Mouse (Mus musculus) lung, adult 10 weeks (tissue): Measurements from ENCODE around the gene Ppp2r5b. TPM values are rescaled to one million over a fixed set of nuclear protein-coding genes. Genes with fewer than 3 reads are reported as not detected.

Experiments
- polyA plus RNA-seq: library from polyadenylated mRNA; stranded (reverse); fragments of 350-450 nt; fragmentation: Illumina TruSeq; extraction: RNeasy Lipid Tissue Mini Kit (QIAGEN cat#74804); gene quantifications from one replicate; pipeline ENCODE4 v1.2.3, GENCODE M21; 2014; ENCODE audit warnings: low read depth, low replicate concordance; ENCODE audit not compliant: insufficient read depth

The Ppp2r5b gene
- 22.8 TPM for polyA plus RNA-seq

DNA sequence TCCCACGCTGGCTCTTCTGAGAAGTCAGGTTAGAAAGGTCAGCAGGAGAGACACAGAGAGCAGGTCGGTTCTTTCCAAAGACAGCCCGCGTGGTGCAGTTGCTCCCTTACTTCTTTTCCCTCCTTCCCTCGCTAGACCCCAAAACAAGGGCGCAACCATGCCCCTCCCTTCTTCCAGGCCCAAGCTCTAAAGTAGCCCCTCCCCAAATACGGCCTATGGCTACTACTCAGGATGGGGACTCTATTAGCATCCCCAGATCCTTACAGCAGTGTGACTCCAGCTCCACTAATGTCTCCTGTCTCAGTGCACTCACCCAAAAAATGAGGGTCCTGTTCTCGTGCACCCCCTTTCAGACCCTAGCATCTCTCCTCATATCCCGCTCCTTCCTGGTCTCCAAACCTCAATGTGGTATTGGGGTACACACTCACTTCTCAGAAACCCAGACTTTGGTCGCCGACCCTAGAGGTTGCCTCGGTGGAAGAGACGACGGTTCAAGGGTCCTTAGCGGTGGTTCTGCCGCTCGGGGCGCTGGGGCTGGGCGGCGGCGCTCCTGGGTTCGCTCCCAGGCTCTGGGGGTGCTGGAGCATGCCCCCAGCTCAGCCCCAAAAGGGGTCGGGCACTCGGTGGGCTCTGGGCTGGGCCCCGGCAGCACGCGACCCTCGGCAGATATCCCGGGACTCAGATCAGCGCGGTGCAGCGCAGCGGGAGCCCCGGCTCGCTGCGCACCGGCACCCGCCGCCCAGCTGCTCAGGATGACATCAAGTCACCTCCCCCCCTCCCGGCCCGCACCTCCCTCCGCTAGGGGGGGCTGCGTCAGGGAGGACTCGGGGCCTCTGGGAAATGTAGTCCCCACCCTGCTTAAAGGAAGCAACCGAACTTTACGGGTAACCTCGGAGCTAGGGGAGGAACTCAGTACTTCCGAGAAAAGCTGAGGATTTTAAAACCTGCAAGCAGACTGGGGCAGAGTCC is at the start of gene Ppp2r5b:
TSS of gene Ppp2r5b (minus strand) at position 789 of the 969 bp plus-strand sequence.

DNA sequence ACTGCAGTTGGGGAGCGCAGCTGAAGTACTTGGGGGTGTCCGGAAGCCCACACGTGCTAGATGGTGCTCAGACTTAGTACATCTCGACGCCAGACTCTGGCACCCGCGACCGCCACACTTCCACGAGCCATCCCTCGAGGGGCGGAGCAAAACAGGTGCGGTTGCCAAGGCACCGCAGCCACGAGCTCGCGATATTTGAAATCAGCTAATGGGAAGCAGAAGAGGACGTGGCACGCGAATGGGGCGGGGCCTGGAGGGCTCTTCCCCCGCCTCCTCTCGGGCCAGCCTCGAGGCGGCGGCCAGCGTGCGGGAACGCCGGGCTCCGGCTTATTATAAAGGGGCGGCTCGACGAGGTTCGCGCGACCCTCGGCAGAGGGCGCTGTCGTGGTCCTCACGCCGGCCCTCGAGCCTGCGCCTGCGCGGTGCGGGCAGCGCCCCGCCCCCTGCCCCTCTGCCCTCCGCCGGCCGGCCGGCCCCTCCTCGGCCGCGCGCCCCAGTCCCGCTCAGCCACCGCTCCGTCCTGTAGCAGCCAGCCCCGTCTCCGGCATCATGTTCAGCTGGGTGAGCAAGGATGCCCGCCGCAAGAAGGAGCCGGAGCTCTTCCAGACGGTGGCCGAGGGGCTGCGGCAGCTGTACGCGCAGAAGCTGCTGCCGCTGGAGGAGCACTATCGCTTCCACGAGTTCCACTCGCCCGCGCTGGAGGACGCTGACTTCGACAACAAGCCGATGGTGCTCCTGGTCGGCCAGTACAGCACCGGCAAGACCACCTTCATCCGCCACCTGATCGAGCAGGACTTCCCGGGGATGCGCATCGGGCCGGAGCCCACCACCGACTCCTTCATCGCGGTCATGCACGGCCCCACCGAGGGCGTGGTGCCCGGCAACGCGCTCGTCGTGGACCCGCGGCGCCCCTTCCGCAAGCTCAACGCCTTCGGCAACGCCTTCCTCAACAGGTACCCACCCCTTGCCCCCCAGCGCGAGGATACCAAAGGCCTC is 41.1 kb upstream of the Ppp2r5b start, which contains the start of gene Ehd1:
TSS of gene Ehd1 (plus strand) at position 300 of the 996 bp plus-strand sequence.

DNA sequence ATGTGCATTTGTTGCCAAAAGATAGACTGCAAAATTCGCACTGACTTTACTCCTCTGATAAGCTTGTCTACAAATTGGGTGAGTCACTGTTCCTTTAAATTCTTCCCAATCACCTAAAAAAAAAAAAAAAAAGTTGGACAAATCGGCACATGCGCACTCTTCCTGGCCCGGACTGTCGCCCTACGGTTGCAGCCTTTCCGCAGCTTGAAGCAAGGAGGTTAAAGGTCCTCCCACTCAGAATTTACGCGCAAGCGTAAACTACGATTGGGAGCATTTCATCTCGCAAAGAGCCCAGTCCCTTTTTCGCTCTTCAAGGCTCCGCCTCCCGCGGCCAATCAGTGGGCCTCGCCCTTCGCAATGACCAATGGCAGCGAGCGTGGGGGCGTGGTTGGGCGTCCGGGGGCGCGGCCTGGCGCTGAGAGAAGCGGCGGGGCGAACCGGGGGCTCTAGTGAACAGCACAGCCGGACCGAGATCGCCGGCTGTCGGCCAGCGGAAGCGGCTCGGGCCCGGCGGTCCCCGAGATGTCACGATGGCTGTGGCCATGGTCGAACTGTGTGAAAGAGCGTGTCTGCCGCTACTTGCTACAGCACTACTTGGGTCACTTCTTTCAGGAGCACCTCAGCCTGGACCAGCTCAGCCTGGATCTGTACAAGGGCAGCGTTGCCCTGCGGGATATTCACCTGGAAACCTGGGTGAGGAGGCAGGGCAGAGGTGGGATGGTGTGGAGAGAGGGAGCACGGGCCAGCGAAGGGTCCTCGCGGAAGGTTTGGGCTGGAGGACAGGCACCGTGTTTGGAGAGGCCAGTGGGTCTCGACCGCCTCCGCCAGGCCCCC is 5.8 kb upstream of the Ppp2r5b start, which contains the start of gene Atg2a:
TSS of gene Atg2a (plus strand) at position 395 of the 834 bp plus-strand sequence.

DNA sequence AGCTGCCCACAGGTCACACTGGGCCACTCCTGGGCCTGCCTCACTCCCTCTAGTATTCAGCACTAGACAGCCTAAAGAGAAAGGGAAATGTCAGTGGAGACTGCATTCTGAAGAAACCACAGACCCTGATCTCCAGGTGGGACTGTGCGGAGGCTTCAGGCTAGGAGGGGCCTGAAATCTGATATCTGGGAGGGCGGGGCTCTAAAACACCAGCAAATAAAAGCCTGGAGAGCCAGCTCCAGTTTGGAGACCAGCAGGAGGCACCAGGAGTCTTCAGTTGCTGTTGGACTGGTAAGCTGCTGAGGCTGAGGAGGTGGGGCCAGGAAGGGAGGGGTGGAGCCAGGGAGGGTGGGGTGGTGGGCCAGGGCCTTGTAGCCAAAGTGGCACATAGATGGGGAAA is 9.5 kb downstream of the Ppp2r5b start, which contains the start of gene Gpha2:
TSS of gene Gpha2 (plus strand) at position 246 of the 400 bp plus-strand sequence.

DNA sequence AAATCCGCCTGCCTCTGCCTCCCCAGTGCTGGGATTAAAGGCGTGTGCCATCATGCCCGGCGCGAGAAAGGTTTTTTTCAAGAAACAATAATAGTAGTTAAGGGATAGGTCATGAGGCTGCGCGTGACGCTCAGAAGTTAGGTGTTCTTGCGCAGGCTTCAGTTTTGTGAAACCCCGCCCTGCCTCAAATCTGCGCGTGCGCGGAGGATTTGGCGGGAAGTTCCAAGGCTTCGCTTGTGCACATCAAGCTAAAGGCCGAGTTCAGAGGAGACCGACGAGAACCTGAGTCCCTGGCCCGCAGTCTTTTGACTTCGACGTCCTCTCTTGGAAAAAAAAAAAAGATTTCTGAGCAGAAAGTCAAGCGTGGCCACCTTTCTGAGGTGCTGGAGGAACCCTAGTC is 51.5 kb downstream of the Ppp2r5b start, which contains the start of gene Majin:
TSS of gene Majin (plus strand) at position 258 of the 400 bp plus-strand sequence.

Other genes starting within 250 kb of the Ppp2r5b start
- gene Slc22a20, start 249.7 kb downstream of the Ppp2r5b start, polyA plus RNA-seq, result not detected
- gene Capn1, start 220.0 kb downstream of the Ppp2r5b start, polyA plus RNA-seq, result 30.1 TPM
- 23.8 TPM for gene Syvn1, start 189.3 kb downstream of the Ppp2r5b start, polyA plus RNA-seq
- 25.9 TPM for gene Mrpl49, start 178.1 kb downstream of the Ppp2r5b start, polyA plus RNA-seq
- gene Fau, start 178.0 kb downstream of the Ppp2r5b start, polyA plus RNA-seq, result 2,086 TPM
- 21.2 TPM for gene Znhit2, start 174.7 kb downstream of the Ppp2r5b start, polyA plus RNA-seq
- 10.4 TPM for gene Tm7sf2, start 167.5 kb downstream of the Ppp2r5b start, polyA plus RNA-seq
- gene Vps51, start 158.6 kb downstream of the Ppp2r5b start, polyA plus RNA-seq, result 30.5 TPM
- not detected for gene Tmem262, start 155.8 kb downstream of the Ppp2r5b start, polyA plus RNA-seq
- gene Gm28374, start 153.6 kb downstream of the Ppp2r5b start, polyA plus RNA-seq, result not detected
- 30.3 TPM for gene Zfpl1, start 150.9 kb downstream of the Ppp2r5b start, polyA plus RNA-seq
- gene Cdca5, start 150.9 kb downstream of the Ppp2r5b start, polyA plus RNA-seq, result 0.73 TPM
- gene AC131692.1, start 141.5 kb downstream of the Ppp2r5b start, polyA plus RNA-seq, result not detected
- gene Naaladl1, start 130.1 kb downstream of the Ppp2r5b start, polyA plus RNA-seq, result not detected
- 9.6 TPM for gene Sac3d1, start 117.2 kb downstream of the Ppp2r5b start, polyA plus RNA-seq
- 19.4 TPM for gene Snx15, start 107.6 kb downstream of the Ppp2r5b start, polyA plus RNA-seq
- 4.7 TPM for gene Batf2, start 94.9 kb downstream of the Ppp2r5b start, polyA plus RNA-seq
- 47.3 TPM for gene Arl2, start 94.3 kb downstream of the Ppp2r5b start, polyA plus RNA-seq
- 0.18 TPM for gene Majin, start 51.5 kb downstream of the Ppp2r5b start, polyA plus RNA-seq
- gene Gpha2, start 9.5 kb downstream of the Ppp2r5b start, polyA plus RNA-seq, result 0.64 TPM
- gene Atg2a, start 5.8 kb upstream of the Ppp2r5b start, polyA plus RNA-seq, result 6.0 TPM
- 75.5 TPM for gene Ehd1, start 40.9 kb upstream of the Ppp2r5b start, polyA plus RNA-seq
- gene Cdc42bpg, start 70.6 kb upstream of the Ppp2r5b start, polyA plus RNA-seq, result 44.0 TPM
- gene Men1, start 99.1 kb upstream of the Ppp2r5b start, polyA plus RNA-seq, result 16.7 TPM
- gene Map4k2, start 105.3 kb upstream of the Ppp2r5b start, polyA plus RNA-seq, result 49.4 TPM
- 58.0 TPM for gene Sf1, start 127.8 kb upstream of the Ppp2r5b start, polyA plus RNA-seq
- 19.5 TPM for gene Pygm, start 148.5 kb upstream of the Ppp2r5b start, polyA plus RNA-seq
- gene Rasgrp2, start 163.5 kb upstream of the Ppp2r5b start, polyA plus RNA-seq, result 83.3 TPM
- gene Nrxn2, start 182.9 kb upstream of the Ppp2r5b start, polyA plus RNA-seq, result 4.0 TPM